Mouse (Mus musculus) yolk sac, embryonic 10.5 days (tissue): Measurements from ENCODE around the gene Lrrc51.
"Not testable (repeated sequence)": the region's sequence is repeated elsewhere in the genome, so short reads cannot be mapped to it uniquely, and the experiment has no call there.

ENCODE experiments used
- DNase-seq: peaks from one replicate; pipeline ENCODE4 v3.0.0-alpha.2; 2017; ENCODE audit warnings: low spot score

Lrrc51 gene

DNA sequence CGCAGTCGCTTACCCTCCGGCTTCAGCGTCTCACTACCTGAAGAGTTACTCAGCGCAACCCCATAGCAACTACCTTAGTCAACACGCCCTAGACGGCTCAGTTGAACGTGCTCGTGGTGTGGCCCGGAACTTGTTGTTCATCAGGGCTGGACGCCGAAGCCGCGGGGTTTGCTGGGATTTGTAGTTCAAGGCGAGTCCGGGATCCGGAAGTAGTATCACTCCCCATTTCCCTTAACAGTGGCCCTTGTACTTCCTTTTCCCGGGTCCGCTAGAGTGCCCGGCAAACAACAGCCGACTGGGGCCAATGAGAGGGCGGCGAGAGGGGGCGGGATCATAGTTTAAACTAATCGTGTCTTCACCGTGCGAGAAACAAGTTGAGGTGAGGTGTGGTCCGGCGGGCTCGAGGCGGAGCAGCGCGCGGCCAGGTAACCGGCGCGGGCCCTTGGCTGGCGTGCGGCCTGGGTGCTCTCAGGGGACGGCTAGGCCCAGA is at the start of gene Lrrc51, which contains the start of gene Numa1:
Gene Lrrc51 (minus strand): TSS at position 145 of the 490 bp plus-strand sequence.
Gene Numa1 (plus strand): TSS at position 361 of the 490 bp plus-strand sequence.
- DNase-seq = peak; percentile 99

DNA sequence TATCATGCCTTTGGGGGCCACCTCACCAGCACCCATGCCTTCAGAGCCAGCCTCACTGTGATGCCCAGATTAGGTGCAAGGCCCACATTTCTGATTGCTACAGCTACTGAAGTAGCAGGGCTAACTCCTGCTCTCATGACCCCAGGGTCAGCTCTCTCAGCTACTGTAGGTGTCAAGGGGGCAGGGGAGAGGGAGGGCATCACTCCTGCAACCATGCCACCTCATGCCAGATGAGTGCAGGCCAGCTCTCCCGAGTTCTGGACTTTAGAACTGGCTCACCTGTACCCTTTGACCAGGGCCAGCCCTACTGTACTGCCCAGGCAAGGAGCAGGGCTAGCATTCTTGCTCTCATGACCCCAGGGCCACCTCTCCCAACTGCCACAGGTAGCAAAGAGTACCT is 49.0 kb upstream of the Lrrc51 start:
- DNase-seq = no peak

DNA sequence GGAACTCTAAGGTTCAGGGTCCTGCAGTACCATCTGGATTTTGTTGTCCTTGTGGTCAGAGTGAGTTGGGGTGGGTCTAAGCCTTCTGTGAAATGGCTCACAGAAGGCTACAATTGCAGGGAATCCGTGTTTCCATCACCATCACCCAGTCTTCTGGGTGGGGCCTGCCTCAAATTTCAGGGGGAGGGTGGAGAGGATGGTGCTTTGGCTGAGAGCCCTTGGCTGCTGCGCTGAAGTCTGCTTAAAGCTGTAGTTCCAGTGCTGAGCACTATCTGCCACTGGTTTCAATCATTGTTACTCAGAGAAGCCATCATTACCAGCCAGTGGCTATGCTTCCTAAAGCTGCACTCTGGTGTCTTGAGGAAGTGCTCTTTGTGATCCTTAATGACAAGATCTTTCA is 40.8 kb upstream of the Lrrc51 start:
- no peak for DNase-seq

DNA sequence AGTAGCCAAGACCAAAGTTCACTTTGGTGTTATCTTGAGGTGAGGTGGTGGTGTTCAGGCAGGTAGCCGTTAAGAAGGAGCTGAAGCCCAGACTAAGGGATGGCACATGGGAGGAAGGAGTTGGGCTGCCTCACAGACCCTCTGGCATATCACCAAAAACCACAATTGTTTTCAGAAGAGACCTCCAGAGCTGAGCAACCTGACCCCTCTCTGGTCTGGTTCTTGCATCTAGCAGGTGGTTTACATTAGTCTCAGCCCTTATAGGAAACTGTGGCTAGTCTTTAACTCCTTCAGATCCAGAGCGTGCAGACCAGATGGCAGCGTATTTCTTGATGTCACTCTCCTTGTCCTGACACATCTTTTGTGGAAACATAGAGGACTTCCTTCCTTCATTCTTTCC is 40.0 kb upstream of the Lrrc51 start:
- peak; percentile 32 for DNase-seq

DNA sequence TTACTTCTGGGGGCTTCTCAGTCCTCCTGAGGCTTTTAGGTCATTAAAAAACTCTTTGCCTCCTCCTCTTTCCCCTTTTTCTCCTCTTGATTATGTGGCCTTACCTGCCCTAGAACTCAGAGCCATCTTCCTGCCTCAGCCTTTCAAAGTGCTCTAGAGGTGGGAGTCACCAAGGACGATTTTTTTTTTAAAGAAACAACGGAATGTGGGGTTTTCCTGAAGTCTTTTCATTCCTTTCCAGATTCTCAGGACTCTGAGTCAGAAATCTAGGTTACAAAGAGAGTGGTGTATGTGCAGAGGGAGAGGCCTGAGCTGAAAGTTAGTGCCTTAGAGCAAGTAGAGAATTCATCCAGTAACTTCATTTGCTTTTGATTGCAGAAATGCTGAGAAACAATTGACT is 38.0 kb upstream of the Lrrc51 start:
- DNase-seq = no peak

DNA sequence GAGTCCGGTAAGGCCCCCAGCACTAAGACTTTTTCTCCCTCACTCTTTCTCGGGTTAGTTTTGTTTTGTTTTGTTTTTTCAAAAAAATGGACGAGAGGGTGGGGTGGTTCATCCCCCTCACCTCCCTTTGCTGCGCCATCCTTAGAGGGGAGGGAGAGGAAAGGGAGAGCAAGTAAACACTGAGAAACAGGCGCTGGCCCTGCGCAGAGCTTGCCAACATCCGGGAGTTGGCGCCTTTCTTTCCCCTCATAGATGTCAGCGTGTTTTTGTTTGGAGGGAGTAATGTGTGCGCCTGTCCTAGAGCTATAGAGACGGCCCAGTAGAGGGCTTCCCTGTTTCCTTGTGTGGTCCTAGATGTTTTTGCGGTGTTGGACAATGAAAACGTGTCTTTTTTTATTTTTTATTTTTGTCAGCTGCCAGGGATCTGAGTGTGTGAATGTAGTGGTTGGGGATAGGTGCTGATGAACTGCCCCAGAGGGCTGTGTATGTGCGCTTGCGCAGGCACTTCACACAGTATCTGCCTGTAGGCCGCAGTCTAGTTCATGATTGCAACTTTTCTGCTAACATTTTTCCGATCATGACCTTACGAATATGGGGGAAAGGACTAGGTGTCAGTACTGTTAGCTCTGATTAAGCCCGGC is 37.2 kb upstream of the Lrrc51 start:
- DNase-seq = peak; percentile 78

DNA sequence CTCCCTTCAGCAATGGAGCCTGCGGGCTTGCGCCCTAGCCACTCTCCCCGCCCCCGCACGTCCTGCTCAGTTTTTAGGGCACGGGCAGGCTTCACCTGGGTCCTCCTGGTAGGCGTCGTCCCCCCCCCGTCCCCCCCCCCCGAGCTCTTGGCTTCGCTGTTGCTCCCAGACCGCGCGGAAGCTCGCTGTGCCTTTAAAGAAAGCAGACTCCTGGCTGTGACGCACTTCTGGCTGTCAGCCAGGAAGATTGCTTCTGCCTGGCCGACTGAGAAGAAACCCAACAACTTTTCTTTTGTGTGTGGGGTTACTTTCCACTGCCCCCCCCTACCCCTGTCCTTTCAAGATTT is 36.7 kb upstream of the Lrrc51 start:
- DNase-seq = peak; percentile 86

DNA sequence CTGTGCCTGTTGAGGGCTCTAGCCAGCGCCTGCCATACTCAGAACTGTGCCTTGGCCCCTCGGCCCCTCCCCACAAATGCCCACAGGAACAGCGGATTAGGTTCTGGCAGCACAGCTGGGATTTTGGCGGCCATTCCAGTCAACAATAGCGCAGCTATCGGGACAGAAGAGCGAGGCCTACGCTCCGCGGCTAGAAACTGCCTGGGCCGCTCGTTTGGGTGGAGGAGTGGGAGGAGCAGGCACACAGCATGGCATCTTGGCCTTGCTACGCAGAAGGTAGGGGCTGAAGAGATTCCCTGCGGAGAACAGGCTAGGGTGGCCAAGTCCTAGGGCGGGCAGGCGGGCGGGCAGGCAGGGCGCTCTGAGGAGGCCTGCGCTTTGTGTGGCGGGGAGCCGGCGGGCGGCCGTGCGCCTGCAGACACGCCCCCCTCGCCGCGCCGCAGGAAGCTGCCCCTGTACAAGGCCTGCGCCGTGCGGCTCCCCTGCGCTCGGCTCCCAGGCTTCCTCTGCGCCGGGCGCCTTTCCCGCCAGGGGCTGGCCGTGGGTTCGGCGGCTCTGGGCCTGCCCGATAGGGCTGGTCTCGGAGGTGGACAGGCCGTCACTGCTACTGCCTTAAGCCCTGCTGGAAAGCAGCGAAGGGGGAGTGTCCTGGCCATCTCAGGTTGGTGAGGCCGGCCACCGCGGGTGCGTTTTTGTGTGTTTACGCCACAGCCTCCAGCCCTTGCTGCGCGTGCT is 36.2 kb upstream of the Lrrc51 start:
- peak; percentile 90 for DNase-seq

DNA sequence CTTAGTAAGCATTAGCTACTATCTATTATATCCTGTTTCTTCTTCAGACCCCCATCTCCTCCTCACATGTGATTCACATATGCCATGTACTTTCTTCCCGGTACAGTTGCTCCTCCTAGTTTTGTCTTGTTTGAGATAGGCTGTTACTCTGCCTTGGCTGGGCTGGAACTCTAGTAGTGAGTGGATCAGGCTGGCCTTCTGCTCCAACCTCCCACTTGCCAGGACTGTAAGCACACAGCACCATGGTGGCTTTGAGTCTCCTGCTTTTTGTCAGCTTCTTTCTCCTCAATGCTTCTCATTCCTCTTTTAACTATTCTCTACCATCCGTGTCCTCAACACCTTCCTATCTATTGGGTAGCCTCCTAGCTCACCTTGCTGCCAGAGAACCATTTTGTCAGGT is 35.1 kb upstream of the Lrrc51 start:
- DNase-seq = no peak

DNA sequence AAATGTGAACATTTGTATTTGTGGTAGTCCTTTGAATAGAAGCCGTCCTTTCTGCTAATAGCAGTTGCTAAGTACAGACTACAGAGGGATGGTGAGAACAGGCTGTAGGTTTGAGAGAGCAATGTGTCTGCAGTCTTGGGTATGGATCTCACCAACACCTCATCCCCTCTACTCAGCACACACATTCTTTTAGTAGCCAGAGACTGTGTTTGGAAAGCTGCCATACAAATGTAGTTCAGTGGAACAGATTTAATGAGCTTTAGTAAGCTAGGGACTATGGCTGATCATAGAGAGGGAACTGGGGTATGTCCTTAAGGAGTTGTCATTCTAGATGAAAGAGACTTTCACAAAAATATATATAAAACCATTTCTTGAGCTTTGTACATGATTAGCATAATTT is 33.6 kb upstream of the Lrrc51 start:
- no peak for DNase-seq

DNA sequence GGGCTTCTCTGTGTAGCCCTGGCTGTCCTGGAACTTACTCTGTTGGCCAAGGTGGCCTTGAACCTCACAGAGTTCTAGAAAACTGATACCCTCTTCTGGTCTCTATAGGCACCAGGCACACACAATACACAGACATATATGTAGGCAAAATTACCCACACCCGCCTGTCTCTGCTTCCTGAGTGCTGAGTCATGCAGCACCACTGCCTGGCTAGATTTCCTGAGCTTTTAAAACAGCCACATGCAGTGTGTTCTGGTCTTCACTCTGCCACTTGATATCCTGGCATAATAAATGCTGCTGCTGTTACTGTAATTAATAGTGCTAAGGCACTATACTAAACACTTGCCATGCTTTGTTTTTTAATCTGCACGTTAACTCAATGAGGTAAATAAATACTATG is 31.9 kb upstream of the Lrrc51 start:
- DNase-seq = peak; percentile 42

DNA sequence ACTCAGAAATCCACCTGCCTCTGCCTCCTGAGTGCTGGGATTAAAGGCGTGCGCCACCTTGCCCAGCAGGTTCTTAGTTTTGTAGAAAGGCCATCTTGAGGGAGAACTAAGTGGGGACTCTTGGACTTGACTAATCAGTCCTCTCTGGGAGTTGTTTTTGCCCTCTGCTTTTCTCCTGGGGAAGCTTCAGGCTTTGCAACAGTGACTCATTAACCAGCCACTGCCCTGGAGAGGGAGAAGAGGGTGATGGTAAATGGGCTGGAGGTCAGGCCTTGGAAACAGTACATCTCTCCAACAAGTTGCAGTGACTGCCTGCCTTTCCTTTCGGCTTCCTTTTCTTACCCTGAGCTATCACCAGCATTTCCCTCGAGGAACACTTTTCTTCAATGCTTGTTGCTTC is 30.9 kb upstream of the Lrrc51 start:
- DNase-seq = peak; percentile 83

DNA sequence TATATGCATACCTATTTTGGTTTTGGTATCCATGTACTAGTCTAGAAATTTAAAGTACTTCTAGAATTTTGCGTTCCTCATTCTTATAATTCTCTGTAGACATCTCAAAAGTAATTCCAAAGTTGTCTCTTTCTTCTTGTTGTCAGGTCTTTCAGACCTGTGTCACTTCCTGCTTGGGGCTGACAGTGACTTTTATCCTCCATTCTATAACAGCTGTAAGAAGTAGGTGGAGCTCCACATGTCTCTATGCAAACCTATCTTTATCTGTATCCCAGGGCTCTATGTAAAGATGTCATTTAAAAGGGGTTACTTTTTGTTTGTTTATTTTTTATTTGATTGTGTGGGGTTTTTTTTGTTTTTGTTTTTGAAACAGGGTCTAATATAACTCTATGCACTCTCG is 29.9 kb upstream of the Lrrc51 start:
- DNase-seq = no peak

DNA sequence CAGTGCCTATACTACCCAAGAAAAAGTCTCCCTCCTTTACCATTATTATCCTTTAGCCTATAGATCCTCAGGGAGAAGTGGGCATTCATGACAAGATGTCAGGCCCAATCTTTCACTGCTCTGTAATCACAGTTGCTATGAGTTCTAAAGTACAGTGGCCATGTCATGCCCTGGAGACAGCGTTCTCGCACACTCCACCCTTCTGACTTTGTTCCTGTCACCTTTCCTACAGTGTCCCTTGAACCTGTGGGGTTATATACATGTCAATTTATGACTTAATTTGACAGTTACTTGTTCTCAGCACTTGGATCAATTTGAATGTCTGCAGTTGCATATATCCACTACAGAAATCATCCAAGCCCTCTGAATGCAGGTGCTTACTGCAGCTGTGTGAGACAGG is 29.1 kb upstream of the Lrrc51 start:
- DNase-seq = no peak

DNA sequence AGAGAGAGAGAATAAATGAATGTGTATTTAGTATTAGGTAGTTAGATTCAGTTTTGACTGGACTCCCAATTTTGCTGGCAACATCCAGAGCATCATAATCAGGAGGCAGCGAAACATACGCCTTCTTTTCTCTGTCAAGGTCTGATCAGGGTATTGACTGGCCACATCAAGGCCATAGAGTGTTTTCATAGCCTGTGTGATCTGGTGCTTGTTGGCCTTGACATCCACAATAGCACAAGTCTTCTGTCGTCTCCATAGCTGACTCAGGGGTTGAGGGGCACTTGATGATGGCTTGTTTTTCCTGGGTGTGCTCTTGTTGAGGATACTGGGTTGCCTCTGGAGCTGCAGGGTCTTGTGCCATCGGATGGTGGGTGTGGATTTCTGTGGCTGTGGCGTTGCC is 23.2 kb upstream of the Lrrc51 start:
- DNase-seq = no peak

DNA sequence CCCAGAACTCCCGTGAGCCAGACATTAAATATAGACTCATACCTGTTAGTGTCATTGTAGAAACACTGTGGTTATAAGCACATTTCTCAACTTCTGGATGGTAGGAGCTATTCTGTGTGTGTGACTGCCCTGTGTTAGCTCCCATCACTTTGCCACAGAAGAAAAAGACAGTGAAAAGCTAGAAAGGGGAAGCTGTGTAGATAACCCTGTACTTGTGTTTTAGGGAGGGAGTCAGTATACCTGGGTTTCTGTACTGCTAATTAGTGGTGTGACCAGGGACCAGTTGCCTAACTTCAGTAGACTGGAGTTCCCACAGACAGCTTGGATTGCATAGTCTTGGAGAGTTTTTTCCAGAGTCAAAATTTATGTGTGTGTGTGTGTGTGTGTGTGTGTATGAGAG is 22.8 kb upstream of the Lrrc51 start:
- no peak for DNase-seq

DNA sequence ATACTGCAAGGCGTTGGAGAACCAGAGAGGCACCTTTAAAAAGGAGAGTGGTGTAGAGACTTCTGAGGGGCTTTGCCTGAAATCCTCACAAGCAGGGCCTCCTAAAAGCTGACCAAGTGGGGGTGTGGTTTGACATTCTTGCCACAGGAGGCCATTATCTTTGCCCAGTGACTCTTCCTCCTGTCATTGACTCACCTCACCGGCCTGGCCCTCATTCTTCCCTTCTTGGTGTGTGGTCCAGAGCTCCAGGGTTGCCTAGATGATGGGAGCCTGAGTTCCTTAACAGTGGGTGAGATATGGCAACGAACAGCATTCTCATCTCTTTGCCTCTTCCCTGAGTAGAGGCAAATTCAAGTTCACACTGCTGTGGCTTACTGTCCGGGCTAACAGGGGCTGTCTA is 22.2 kb upstream of the Lrrc51 start:
- no peak for DNase-seq

DNA sequence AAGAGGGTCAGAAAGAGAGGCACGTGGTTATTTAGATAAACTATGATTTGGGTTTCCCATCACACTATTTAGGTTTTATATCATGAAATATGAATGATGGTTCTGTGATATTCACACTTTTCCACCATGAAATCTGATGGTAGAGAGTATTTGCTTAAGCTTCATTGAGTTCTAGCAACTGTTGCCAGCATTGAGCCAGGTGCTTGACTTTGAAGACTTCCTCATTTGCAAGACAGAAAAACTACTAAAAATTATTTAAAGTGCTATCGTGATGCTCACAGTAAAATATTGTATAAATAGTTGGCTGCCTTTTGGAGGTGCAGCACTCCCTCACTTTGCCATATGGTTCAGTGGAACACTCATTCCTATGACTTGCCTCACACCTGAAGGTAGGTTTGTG is 21.6 kb upstream of the Lrrc51 start:
- DNase-seq = no peak

DNA sequence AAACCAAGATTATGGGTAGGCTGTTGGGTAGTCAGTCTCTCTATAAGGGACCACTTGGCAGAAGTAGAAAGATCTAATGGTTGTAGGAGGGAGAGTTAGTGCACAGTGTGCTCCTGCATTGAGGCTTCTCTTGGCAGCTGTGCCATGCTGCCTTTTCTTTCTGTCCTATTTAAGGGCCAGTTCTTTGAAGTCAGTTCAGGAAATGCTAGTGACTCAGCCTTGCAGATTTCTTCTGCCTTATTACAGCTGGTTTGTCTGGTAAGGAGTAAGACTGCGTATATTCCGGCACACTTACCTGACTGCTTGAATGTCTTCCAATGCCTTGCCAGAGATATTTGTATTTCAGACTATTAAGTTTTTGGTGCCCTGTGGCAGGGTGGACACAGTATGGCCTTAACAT is 20.5 kb upstream of the Lrrc51 start:
- DNase-seq = no peak

DNA sequence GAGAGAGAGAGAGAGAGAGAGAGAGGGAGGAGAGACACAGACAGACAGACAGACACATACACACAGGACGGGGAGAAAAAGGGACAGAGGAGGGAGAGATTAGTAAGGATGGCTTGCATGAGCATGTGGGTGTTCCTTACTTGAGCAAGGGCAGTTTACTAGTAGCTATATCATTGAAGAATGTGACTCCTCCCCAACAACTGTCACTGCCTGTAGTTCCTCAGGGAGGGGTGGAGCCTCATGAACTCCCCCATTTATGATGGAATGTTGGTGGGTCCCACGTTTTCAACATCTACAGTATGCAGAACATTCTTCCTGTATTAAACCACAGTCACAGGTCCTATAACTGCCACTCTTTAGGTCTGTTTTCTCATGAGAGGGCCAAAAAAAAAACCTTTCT is 18.4 kb upstream of the Lrrc51 start:
- DNase-seq = no peak

DNA sequence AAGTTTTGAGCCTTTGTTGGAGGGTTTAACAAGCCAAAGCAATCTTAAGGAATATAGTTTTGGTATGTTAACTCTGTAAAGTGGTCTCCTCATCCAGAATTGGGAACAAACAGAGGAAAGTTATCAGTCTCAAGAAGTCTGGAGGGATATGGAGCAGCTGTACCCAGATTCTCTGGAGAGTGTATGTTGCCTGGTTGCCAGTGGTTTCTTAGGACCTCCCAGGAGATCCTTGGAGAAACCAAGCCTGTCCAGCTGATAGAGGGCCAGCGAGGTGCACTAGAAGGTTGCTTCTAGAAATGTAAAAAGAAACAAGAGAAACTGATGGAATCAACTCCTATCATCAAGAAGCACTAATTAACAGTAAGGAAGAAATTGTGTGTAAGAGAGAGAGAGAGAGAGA is 18.0 kb upstream of the Lrrc51 start:
- DNase-seq = no peak

DNA sequence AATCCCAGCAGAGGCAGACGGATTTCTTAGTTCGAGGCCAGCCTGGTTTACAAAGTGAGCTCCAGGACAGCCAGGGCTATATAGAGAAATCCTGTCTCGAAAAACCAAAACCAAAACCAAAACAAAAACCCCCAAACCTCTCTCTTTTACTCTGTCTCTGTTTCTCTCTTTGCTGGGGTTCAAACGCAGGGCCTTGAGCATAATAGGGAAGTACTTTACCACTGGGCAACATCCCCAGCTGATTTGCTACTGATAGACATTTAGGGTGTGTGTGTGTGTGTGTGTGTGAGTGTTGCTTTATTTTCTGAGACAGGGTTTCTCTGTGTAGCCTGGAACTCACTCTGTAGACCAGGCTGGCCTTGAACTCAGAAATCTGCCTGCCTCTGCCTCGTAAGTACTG is 15.3 kb upstream of the Lrrc51 start:
- DNase-seq = not testable (repeated sequence)

DNA sequence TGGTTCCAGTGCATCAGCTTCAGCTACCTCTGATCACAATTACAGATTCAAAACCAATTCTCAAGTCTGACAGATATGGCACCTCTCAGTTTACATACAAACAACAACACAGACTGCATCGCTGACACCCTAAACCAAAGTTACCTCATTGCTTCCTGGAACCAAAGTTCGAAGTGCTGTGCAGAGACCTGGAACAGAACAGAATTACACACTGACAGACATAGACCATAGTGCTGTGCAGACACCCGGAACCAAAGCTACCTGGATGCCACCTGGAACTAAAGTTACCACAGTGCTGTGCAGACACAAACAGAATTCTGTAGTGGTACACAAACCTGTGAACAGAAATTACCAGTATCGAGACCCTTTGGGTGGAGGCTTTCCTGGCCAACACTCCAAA is 6.1 kb upstream of the Lrrc51 start:
- DNase-seq = no peak

DNA sequence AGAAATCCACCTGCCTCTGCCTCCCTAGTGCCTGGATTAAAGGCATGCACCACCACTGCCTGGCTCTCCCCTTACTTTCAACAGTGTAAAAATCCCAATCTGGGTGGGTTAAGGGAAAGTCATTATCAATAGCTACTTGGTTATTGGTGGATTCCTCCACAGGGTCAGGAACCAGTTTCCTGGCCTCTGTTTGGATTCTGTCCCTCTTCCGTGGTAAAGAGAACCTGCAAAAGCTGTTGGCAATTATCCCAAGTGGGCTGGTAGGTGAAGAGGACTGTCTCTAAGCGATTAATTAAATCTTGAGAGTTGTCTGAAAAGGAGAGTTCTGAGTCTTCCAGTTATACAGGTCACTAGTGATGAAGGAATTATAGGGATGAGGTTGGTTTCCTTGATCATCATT is 4.7 kb upstream of the Lrrc51 start:
- DNase-seq = no peak
